Mouse (Mus musculus): Measurements from ENCODE around the gene Ggact.

- TF ChIP-seq CTCF (IDR thresholded peaks at IDR 0.05; ENCODE audit: control insufficient read depth, insufficient read depth, insufficient read length) (no peak), MAX (IDR thresholded peaks at IDR 0.05) (no peak), CEBPB (IDR thresholded peaks at IDR 0.05; ENCODE audit: low read depth) (no peak)
Measured at GRCm38 (mm10) chr14:122865462-122866129, 48.0 kb downstream of the Ggact start.
